Mouse (Mus musculus) heart, adult 2 months (tissue): ENCODE measurements around the gene Irx3.

Source experiments
- CTCF ChIP-seq: fragments of 200-600 bp; IDR thresholded peaks from 2 replicates; pipeline ENCODE4 v1.8.1; 2022; ENCODE audit warnings: antibody characterized with exemption, mild to moderate bottlenecking, moderate library complexity
- EP300 ChIP-seq: fragments of 200-500 bp; IDR thresholded peaks from 2 replicates; pipeline ENCODE4 v1.6.1; 2011; ENCODE audit warnings: low read depth, low read length, control low read depth; ENCODE audit not compliant: insufficient read depth
- POLR2A ChIP-seq: fragments of 200-500 bp; IDR thresholded peaks from 2 replicates; pipeline ENCODE4 v1.6.1; 2011; ENCODE audit warnings: mild to moderate bottlenecking, low read depth, low read length, control low read depth; ENCODE audit not compliant: insufficient read depth

GRCm38 (mm10) chr8:91787194-91787895 lies 14.5 kb downstream of the Irx3 start:
- TF ChIP-seq POLR2A (no peak), CTCF (no peak), EP300 (no peak)
